Mouse (Mus musculus): ENCODE results near the gene Tubgcp6.

DNA sequence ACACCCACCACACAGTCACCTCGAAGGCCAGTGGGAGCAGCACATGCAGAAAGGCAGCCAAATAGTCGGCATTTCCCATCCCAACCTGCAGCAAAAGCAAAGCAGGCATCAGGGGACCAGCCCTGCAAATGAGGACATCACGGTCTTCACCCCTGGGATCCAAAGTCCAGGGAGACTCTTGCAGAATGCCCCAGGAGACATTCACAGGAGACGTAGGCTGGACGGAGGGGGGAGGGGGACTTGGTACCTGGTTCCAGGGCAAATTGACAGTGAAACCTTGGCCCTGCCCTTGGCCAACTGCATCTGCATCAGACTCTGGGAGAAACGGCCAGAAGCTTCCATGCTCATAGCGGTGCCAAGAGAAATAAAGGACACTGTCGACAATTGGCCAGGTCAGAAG is 3.7 kb upstream of the Tubgcp6 start:
- TF ChIP-seq TAL1 (IDR thresholded peaks at IDR 0.05; ENCODE audit: low read length), result no peak
- no peak for TF ChIP-seq GATA1 (IDR thresholded peaks at IDR 0.05; ENCODE audit: low read length)

Measured in erythroblast, embryonic 14.5 days (primary cell).